Mouse (Mus musculus) cortical plate, adult 2 months (tissue): Measurements from ENCODE around the gene Scgb1c1.

Experiments
- CTCF ChIP-seq: fragments of 200-500 bp; IDR thresholded peaks from 2 replicates; pipeline ENCODE4 v1.5.1; 2011; ENCODE audit warnings: mild to moderate bottlenecking, control low read depth, low read length; ENCODE audit not compliant: insufficient read depth; ENCODE audit errors: extremely low read depth
- POLR2A ChIP-seq: fragments of 200-500 bp; IDR thresholded peaks from 2 replicates; pipeline ENCODE4 v1.6.1; 2011; ENCODE audit warnings: mild to moderate bottlenecking, low read length, control low read depth; ENCODE audit not compliant: insufficient read depth; ENCODE audit errors: extremely low read depth

DNA sequence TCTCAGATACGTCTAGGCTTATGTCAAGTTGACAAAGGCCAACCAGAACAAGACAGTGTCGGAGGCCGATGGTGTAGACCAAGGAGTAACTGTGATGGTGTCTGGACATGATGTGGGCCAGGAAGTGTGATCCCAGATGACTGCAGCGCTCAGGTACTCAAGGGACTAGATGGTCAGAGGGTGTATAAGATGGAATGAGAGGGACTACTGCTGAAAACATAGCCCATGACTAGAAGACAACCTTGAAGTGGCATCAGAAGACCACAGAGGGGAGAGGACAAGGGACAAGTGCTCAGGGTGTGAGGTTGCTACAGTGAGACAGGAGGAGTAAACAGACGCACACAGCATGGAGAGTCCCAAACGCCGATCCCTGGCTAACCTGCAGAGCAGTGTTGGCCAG is 1.5 kb upstream of the Scgb1c1 start:
- no peak for TF ChIP-seq POLR2A
- TF ChIP-seq CTCF: no peak
